Mouse (Mus musculus) neutrophil, adult 59 days (primary cell): Measurements from ENCODE around the gene Fam209. TPM values are rescaled to one million over a fixed set of nuclear protein-coding genes. Genes with fewer than 3 reads are reported as not detected.

Source experiments
- total RNA-seq, 2 experiments: library from RNA; stranded (reverse); gene quantifications; 1 replicate in 1 of 2; 2 replicates in 1 of 2; pipeline ENCODE4 v1.2.4; 2023

Gene Fam209
- total RNA-seq, result 1 to 10 TPM; 5.6 to 8.0 TPM

GRCm38 (mm10) chr2:172472318-172472717 is at the start of gene Fam209:
Gene Fam209 (plus strand): TSS chr2:172472520.

GRCm38 (mm10) chr2:172439843-172440639 is 32.3 kb upstream of the Fam209 start, which contains the start of gene Rtf2:
Gene Rtf2 (plus strand): TSS chr2:172440556.

GRCm38 (mm10) chr2:172458496-172458895 is 13.8 kb upstream of the Fam209 start, which contains the start of gene Gcnt7:
Gene Gcnt7 (minus strand): TSS chr2:172458596.

Other genes starting within 250 kb of the Fam209 start
- not detected for gene Mc3r, start 224.0 kb upstream of the Fam209 start, total RNA-seq
- gene Fam210b, start 127.0 kb upstream of the Fam209 start, total RNA-seq, result 1 to 10 TPM; 3.6 to 4.1 TPM
- gene Aurka, start 102.0 kb upstream of the Fam209 start, total RNA-seq, result 10 to 100 TPM; 48.2 to 48.4 TPM
- 10 to 100 TPM; 17.8 to 22.4 TPM for gene Cstf1, start 101.8 kb upstream of the Fam209 start, total RNA-seq
- 10 to 100 TPM; 21.1 to 31.3 TPM for gene Cass4, start 78.7 kb upstream of the Fam209 start, total RNA-seq
- gene Rtf2, start 32.0 kb upstream of the Fam209 start, total RNA-seq, result 100 to 1,000 TPM; 117 to 129 TPM
- gene Gcnt7, start 13.9 kb upstream of the Fam209 start, total RNA-seq, result not detected
- gene Tfap2c, start 77.1 kb downstream of the Fam209 start, total RNA-seq, result not detected